Mouse (Mus musculus) heart, embryonic 16.5 days (tissue): ENCODE results near the gene Shisa9. TPM values are rescaled to one million over a fixed set of nuclear protein-coding genes. Genes with fewer than 3 reads are reported as not detected.

ENCODE experiments used
- ATAC-seq: fragments of 200-750 bp; cut with Nextera tagmentation; replicated peaks from 2 replicates; pipeline ENCODE4 v1.8.0; 2017; ENCODE audit warnings: moderate number of reproducible peaks; ENCODE audit not compliant: insufficient read depth, low FRiP score; ENCODE audit errors: extremely low read depth
- H3K27ac ChIP-seq: fragments of 300-500 bp; sonication (generic); 2 replicates; pipeline ENCODE4 v1.5.1; 2014; ENCODE audit warnings: mild to moderate bottlenecking, low read length, control low read depth, moderate library complexity
- H3K27me3 ChIP-seq: fragments of 300-500 bp; sonication (generic); 2 replicates; pipeline ENCODE4 v1.6.1; 2014; ENCODE audit warnings: low read length, mixed read lengths; ENCODE audit not compliant: control insufficient read depth, insufficient read depth
- H3K36me3 ChIP-seq: fragments of 300-500 bp; sonication (generic); 2 replicates; pipeline ENCODE4 v1.6.1; 2014; ENCODE audit not compliant: control insufficient read depth, insufficient read depth
- H3K4me1 ChIP-seq: fragments of 300-500 bp; sonication (generic); 2 replicates; pipeline ENCODE4 v1.6.1; 2014; ENCODE audit warnings: low read length, mixed read lengths; ENCODE audit not compliant: control insufficient read depth, insufficient read depth
- H3K4me2 ChIP-seq: fragments of 300-500 bp; sonication (generic); 2 replicates; pipeline ENCODE4 v1.6.1; 2014; ENCODE audit warnings: low read depth, mild to moderate bottlenecking, control low read depth, low read length
- H3K4me3 ChIP-seq: fragments of 300-500 bp; sonication (generic); 2 replicates; pipeline ENCODE4 v1.5.1; 2014; ENCODE audit warnings: mild to moderate bottlenecking, control low read depth, low read length
- H3K9ac ChIP-seq: fragments of 300-500 bp; sonication (generic); 2 replicates; pipeline ENCODE4 v1.6.1; 2014; ENCODE audit warnings: low read length, control low read depth
- H3K9me3 ChIP-seq: fragments of 300-500 bp; sonication (generic); replicated peaks from 2 replicates; pipeline ENCODE4 v1.6.1; 2016; ENCODE audit warnings: low read length; ENCODE audit not compliant: control insufficient read depth
- WGBS: fragments of 180-500 bp; shearing (Covaris S2); extraction: QIAGEN DNeasy Blood & Tissue Kit; methylation state at CpG from one replicate; pipeline ENCODE4 v1.1.7; 2014; 5-methylcytosine and 5-hydroxymethylcytosine counted together
- polyA plus RNA-seq: library from polyadenylated mRNA; unstranded; fragments of >200 nt; fragmentation: Nextera tagmentation; extraction: Ambion mirVana; gene quantifications from 2 replicates; pipeline ENCODE4 v1.2.1, GENCODE M21; 2015

Shisa9 gene
- polyA plus RNA-seq, 1 experiment from 2014 or later = 0.77 TPM

GRCm38 (mm10) chr16:12090604-12091235 is 106.8 kb downstream of the Shisa9 start:
- Histone ChIP-seq H3K9me3 (no peaks in the 10 kb centered on the region), H3K4me1 (no peaks in the 10 kb centered on the region), H3K4me3 (no peak overlapping the region), H3K27me3 (no peaks in the 10 kb centered on the region), H3K27ac (no peak overlapping the region), H3K36me3 (no peaks in the 10 kb centered on the region), H3K9ac (no peak overlapping the region), H3K4me2 (no peak overlapping the region)
- 49% methylated on average over 5 of the region's 5 CpGs for WGBS
- ATAC-seq = no peak

DNA sequence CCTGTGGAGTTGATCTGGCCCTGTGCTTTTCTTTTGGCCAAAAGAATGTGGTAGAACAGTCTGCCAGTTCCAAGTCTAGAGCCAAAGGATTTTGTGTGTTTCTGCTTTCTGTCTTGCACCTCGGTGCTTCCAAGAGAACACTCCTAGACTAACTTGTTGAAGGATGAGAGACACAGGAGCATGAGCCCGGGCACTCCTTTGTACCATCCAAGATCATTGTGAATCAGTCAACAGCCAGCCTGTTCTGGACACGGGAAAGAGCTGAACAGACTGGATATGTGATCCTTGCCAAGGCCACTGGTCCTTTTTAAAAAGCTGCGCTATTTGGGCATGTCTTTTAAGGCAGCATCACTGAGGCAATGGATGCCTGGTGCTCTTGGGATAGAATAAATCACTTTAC is 109.3 kb downstream of the Shisa9 start:
- Histone ChIP-seq H3K4me3 (no peak overlapping the region), H3K27ac (no peak overlapping the region), H3K9ac (no peak overlapping the region), H3K4me2 (no peak overlapping the region), H3K4me1 (no peaks in the 10 kb centered on the region), H3K27me3 (no peaks in the 10 kb centered on the region), H3K36me3 (no peaks in the 10 kb centered on the region), H3K9me3 (no peaks in the 10 kb centered on the region)
- ATAC-seq = no peak
- 74% methylated on average over 4 of the region's 4 CpGs for WGBS

- WGBS = 70% methylated on average over 7 of the region's 7 CpGs
- H3K4me3 ChIP-seq = no peak overlapping the region
- no peaks in the 10 kb centered on the region for H3K27me3 ChIP-seq
- H3K4me1 ChIP-seq = no peaks in the 10 kb centered on the region
- ATAC-seq = no peak
- no peak overlapping the region for H3K27ac ChIP-seq
- no peak overlapping the region for H3K4me2 ChIP-seq
- no peaks in the 10 kb centered on the region for H3K36me3 ChIP-seq
- no peak overlapping the region for H3K9ac ChIP-seq
- no peaks in the 10 kb centered on the region for H3K9me3 ChIP-seq
Measured at GRCm38 (mm10) chr16:12094784-12095315, 110.9 kb downstream of the Shisa9 start.

DNA sequence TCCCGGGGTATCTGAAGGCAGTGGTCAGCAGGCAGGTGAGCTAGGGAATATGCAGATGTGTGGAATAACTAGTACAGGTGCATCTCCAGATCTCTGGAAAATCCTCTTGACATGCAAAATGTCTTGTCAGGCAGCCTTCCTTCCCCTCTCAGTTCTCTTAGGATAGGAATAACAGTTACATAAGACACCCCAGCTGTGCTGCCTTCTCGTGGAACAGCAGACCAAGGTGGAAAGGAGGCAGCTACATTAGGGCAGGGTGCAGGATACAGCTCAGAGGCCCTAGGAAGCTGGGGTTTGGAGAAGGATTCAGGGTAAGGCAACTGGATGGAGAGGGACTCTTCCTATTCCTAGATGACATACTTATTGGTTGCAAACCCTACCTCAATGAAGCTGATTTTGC is 111.5 kb downstream of the Shisa9 start:
- H3K4me3 ChIP-seq = no peak overlapping the region
- H3K4me1 ChIP-seq = no peaks in the 10 kb centered on the region
- 57% methylated on average over 2 of the region's 2 CpGs for WGBS
- no peak overlapping the region for H3K4me2 ChIP-seq
- no peaks in the 10 kb centered on the region for H3K36me3 ChIP-seq
- H3K9me3 ChIP-seq = no peaks in the 10 kb centered on the region
- H3K27ac ChIP-seq = no peak overlapping the region
- no peak for ATAC-seq
- H3K27me3 ChIP-seq = no peaks in the 10 kb centered on the region
- no peak overlapping the region for H3K9ac ChIP-seq

- H3K9me3 ChIP-seq = no peaks in the 10 kb centered on the region
- 80% methylated on average over 4 of the region's 4 CpGs for WGBS
- H3K4me1 ChIP-seq = no peaks in the 10 kb centered on the region
- no peaks in the 10 kb centered on the region for H3K27me3 ChIP-seq
- H3K4me3 ChIP-seq = no peak overlapping the region
- no peak overlapping the region for H3K9ac ChIP-seq
- no peaks in the 10 kb centered on the region for H3K36me3 ChIP-seq
- no peak overlapping the region for H3K27ac ChIP-seq
- no peak overlapping the region for H3K4me2 ChIP-seq
- ATAC-seq = no peak
Measured at GRCm38 (mm10) chr16:12108436-12108835, 124.5 kb downstream of the Shisa9 start.

GRCm38 (mm10) chr16:12110851-12111437 is 127.0 kb downstream of the Shisa9 start:
- WGBS = 67% methylated on average over 5 of the region's 5 CpGs
- no peaks in the 10 kb centered on the region for H3K9me3 ChIP-seq
- no peak overlapping the region for H3K4me2 ChIP-seq
- H3K4me1 ChIP-seq = no peaks in the 10 kb centered on the region
- H3K27me3 ChIP-seq = no peaks in the 10 kb centered on the region
- H3K4me3 ChIP-seq = no peak overlapping the region
- H3K36me3 ChIP-seq = no peaks in the 10 kb centered on the region
- H3K27ac ChIP-seq = no peak overlapping the region
- no peak for ATAC-seq
- no peak overlapping the region for H3K9ac ChIP-seq

DNA sequence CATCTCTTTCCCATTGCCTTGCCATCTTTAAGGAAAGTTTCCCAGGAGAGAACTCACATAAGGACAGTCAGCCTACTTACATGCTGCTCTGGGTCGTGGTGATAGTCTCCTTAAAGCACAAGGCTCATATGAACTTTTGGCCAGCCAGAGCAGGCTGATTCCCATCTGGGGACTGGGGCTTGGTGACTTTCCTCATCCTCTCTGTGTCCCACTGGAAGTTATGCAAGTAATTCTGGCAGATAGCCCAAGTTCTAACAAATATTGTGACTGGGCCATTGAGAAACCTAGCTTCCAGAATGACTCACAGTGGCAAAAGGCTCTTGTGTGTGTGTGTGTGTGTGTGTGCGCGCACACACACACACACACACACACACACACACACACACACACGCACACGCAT is 130.5 kb downstream of the Shisa9 start:
- H3K36me3 ChIP-seq = no peaks in the 10 kb centered on the region
- H3K27me3 ChIP-seq = no peaks in the 10 kb centered on the region
- no peak for ATAC-seq
- 80% methylated on average over 5 of the region's 5 CpGs for WGBS
- H3K9ac ChIP-seq = no peak overlapping the region
- H3K27ac ChIP-seq = no peak overlapping the region
- no peaks in the 10 kb centered on the region for H3K9me3 ChIP-seq
- no peak overlapping the region for H3K4me3 ChIP-seq
- H3K4me2 ChIP-seq = no peak overlapping the region
- no peaks in the 10 kb centered on the region for H3K4me1 ChIP-seq

- no peak for ATAC-seq
- Histone ChIP-seq H3K4me2 (no peak overlapping the region), H3K27ac (no peak overlapping the region), H3K9ac (no peak overlapping the region), H3K9me3 (no peaks in the 10 kb centered on the region), H3K4me1 (no peaks in the 10 kb centered on the region), H3K36me3 (no peaks in the 10 kb centered on the region), H3K4me3 (no peak overlapping the region), H3K27me3 (no peaks in the 10 kb centered on the region)
- WGBS = 57% methylated on average over 7 of the region's 7 CpGs
Measured at GRCm38 (mm10) chr16:12115040-12115856, 131.3 kb downstream of the Shisa9 start.

GRCm38 (mm10) chr16:12116926-12117325 is 133.0 kb downstream of the Shisa9 start:
- no peaks in the 10 kb centered on the region for H3K4me1 ChIP-seq
- WGBS = 93% methylated on average over 1 of the region's 1 CpGs
- H3K36me3 ChIP-seq = no peaks in the 10 kb centered on the region

More at GRCm38 (mm10) chr16:12116926-12117325, 133.0 kb downstream of the Shisa9 start:
- no peaks in the 10 kb centered on the region for H3K27me3 ChIP-seq
- ATAC-seq = no peak
- no peak overlapping the region for H3K9ac ChIP-seq
- H3K9me3 ChIP-seq = no peaks in the 10 kb centered on the region
- no peak overlapping the region for H3K4me3 ChIP-seq
- H3K27ac ChIP-seq = no peak overlapping the region
- no peak overlapping the region for H3K4me2 ChIP-seq
